Mouse (Mus musculus): Measurements from ENCODE around the gene Spindoc. TPM values are rescaled to one million over a fixed set of nuclear protein-coding genes. Genes with fewer than 3 reads are reported as not detected.

Spindoc gene
- total RNA-seq, 2 experiments from 2014 or later, result 0.15 to 4.2 TPM

Other genes with a start within 250 kb of the Spindoc start
- 17.3 and 25.6 TPM in 2 replicates for gene Otub1, start 176.7 kb downstream of the Spindoc start, total RNA-seq (2015; ENCODE audit: low replicate concordance)
- gene Otub1, start 176.7 kb downstream of the Spindoc start, total RNA-seq (2017; ENCODE audit: low replicate concordance), result 8.2 and 10.0 TPM in 2 replicates
- gene Cox8a, start 165.4 kb downstream of the Spindoc start, total RNA-seq (2015; ENCODE audit: low replicate concordance), result 226 and 267 TPM in 2 replicates
- gene Cox8a, start 165.4 kb downstream of the Spindoc start, total RNA-seq (2017; ENCODE audit: low replicate concordance), result 106 and 241 TPM in 2 replicates
- gene Naa40, start 141.8 kb downstream of the Spindoc start, total RNA-seq (2015; ENCODE audit: low replicate concordance), result 35.6 and 47.2 TPM in 2 replicates
- gene Naa40, start 141.8 kb downstream of the Spindoc start, total RNA-seq (2017; ENCODE audit: low replicate concordance), result 44.8 and 57.3 TPM in 2 replicates
- 2.2 TPM in 1 of 2 replicates, not detected in the other for gene Rcor2, start 115.7 kb downstream of the Spindoc start, total RNA-seq (2015; ENCODE audit: low replicate concordance)
- gene Rcor2, start 115.7 kb downstream of the Spindoc start, total RNA-seq (2017; ENCODE audit: low replicate concordance), result 0.53 TPM in 1 of 2 replicates, not detected in the other
- 48.7 and 54.1 TPM in 2 replicates for gene Mark2, start 41.1 kb downstream of the Spindoc start, total RNA-seq (2015; ENCODE audit: low replicate concordance)
- gene Mark2, start 41.1 kb downstream of the Spindoc start, total RNA-seq (2017; ENCODE audit: low replicate concordance), result 38.4 and 51.5 TPM in 2 replicates
- 1.1 TPM in 1 of 2 replicates, not detected in the other for gene 2700081O15Rik, start 34.6 kb upstream of the Spindoc start, total RNA-seq (2015; ENCODE audit: low replicate concordance)
- gene 2700081O15Rik, start 34.6 kb upstream of the Spindoc start, total RNA-seq (2017; ENCODE audit: low replicate concordance), result 0.39 TPM in 1 of 2 replicates, not detected in the other
- gene Rtn3, start 100.3 kb upstream of the Spindoc start, total RNA-seq (2015; ENCODE audit: low replicate concordance), result 110 and 116 TPM in 2 replicates
- gene Rtn3, start 100.3 kb upstream of the Spindoc start, total RNA-seq (2017; ENCODE audit: low replicate concordance), result 55.3 and 60.5 TPM in 2 replicates
- 36.8 and 46.9 TPM in 2 replicates for gene Atl3, start 111.0 kb upstream of the Spindoc start, total RNA-seq (2015; ENCODE audit: low replicate concordance)
- gene Atl3, start 111.0 kb upstream of the Spindoc start, total RNA-seq (2017; ENCODE audit: low replicate concordance), result 49.4 and 53.0 TPM in 2 replicates
- gene Pla2g16, start 174.5 kb upstream of the Spindoc start, total RNA-seq (2015; ENCODE audit: low replicate concordance), result 46.5 and 56.6 TPM in 2 replicates
- 45.8 and 73.4 TPM in 2 replicates for gene Pla2g16, start 174.5 kb upstream of the Spindoc start, total RNA-seq (2017; ENCODE audit: low replicate concordance)
- gene Lgals12, start 224.2 kb upstream of the Spindoc start, total RNA-seq (2015; ENCODE audit: low replicate concordance), result not detected in 2 replicates
- gene Lgals12, start 224.2 kb upstream of the Spindoc start, total RNA-seq (2017; ENCODE audit: low replicate concordance), result not detected in 2 replicates
- gene Hrasls5, start 229.5 kb upstream of the Spindoc start, total RNA-seq (2015; ENCODE audit: low replicate concordance), result not detected in 2 replicates
- not detected in 2 replicates for gene Hrasls5, start 229.5 kb upstream of the Spindoc start, total RNA-seq (2017; ENCODE audit: low replicate concordance)